In genomic region chr17:29760404-29761375, GRCm38 (mm10) we compare ENCODE assay signal across 10 mouse cellular contexts. TPM values are rescaled to one million over a fixed set of nuclear protein-coding genes. Genes with fewer than 3 reads are reported as not detected.
DNase-seq lines count a peak whose midpoint lies in the region; ATAC-seq and TF ChIP-seq lines count a peak whose summit lies in the region.
"Had no signal": no experiment of that assay in that cellular context is flagged by ENCODE, and none has a peak within 500 bp of the region (broad histone marks: within the 10 kb centered on the region; RNA-seq: fewer than 3 reads in every experiment).

No protein-coding gene starts in this region.

- H3K9me3 ChIP-seq in heart, postnatal 0 days (replicated peaks; ENCODE audit: control insufficient read depth, low read length): no peaks in the 10 kb centered on the region
- H3K9me3 ChIP-seq: midbrain, embryonic 12.5 days had no signal

- no peak for TF ChIP-seq EP300 in heart, postnatal 0 days (IDR thresholded peaks at IDR 0.05; ENCODE audit: low read depth)

- H3K36me3 ChIP-seq in heart, postnatal 0 days (replicated peaks; ENCODE audit: control insufficient read depth, insufficient read depth, low read length): no peaks in the 10 kb centered on the region
- H3K36me3 ChIP-seq: midbrain, embryonic 12.5 days had no signal

- peak; percentile 15 for DNase-seq in adrenal gland, adult 2 months
- DNase-seq in adrenal gland, adult 8-10 months: no peak
- peak; percentile 33 to 41 for DNase-seq in kidney, postnatal 4 days
- DNase-seq in kidney, adult 11 months: no peak
- peak; percentile 75 for DNase-seq in brain, embryonic 14.5 days (ENCODE audit: low read depth)
- no peak for DNase-seq in heart, postnatal 0 days (ENCODE audit: low spot score)
- no peak for DNase-seq in left cerebral cortex, adult 11 months (ENCODE audit: low spot score)

- peak overlapping the region; percentile 56 for H3K27ac ChIP-seq in heart, postnatal 0 days (ENCODE audit: low read depth)
- H3K27ac ChIP-seq: midbrain, embryonic 12.5 days had no signal

- no peak for TF ChIP-seq POLR2A in brain, embryonic 14.5 days (IDR thresholded peaks at IDR 0.05; ENCODE audit: borderline replicate concordance, extremely low read depth, insufficient read depth, insufficient read length, poor library complexity, severe bottlenecking)

- no peak for TF ChIP-seq CTCF in brain, embryonic 14.5 days (IDR thresholded peaks at IDR 0.05; ENCODE audit: borderline replicate concordance, extremely low read depth, insufficient read depth, insufficient read length)
- no peak for TF ChIP-seq CTCF in heart, postnatal 0 days (IDR thresholded peaks at IDR 0.05; ENCODE audit: low read depth)

- H3K27me3 ChIP-seq in heart, postnatal 0 days (ENCODE audit: control insufficient read depth, insufficient read depth, low read length): no peaks in the 10 kb centered on the region
- H3K27me3 ChIP-seq: midbrain, embryonic 12.5 days; Patski had no signal

- no peak overlapping the region for H3K9ac ChIP-seq in heart, postnatal 0 days (replicated peaks; ENCODE audit: low read depth, low read length)
- H3K9ac ChIP-seq: midbrain, embryonic 12.5 days had no signal

- WGBS in heart, postnatal 0 days: 70% methylated on average over 20 of the region's 21 CpGs

- no peak overlapping the region for H3K4me3 ChIP-seq in heart, postnatal 0 days (ENCODE audit: low read depth, low read length)
- H3K4me3 ChIP-seq: midbrain, embryonic 12.5 days had no signal

- no peak overlapping the region for H3K4me2 ChIP-seq in heart, postnatal 0 days (ENCODE audit: low read depth, low read length)
- H3K4me2 ChIP-seq: midbrain, embryonic 12.5 days had no signal

- H3K4me1 ChIP-seq in heart, postnatal 0 days (ENCODE audit: control insufficient read depth, insufficient read depth): no peaks in the 10 kb centered on the region
- H3K4me1 ChIP-seq: midbrain, embryonic 12.5 days had no signal

- peak; percentile 16; the same call in 1 of the 2 replicates for ATAC-seq in heart, postnatal 0 days (ENCODE audit: insufficient read depth, low read depth)
- ATAC-seq in megakaryocyte-erythroid progenitor cell, adult 5-6 weeks (replicated peaks; ENCODE audit: low FRiP score, low TSS enrichment, poor library complexity, severe bottlenecking): no peak
- ATAC-seq: Patski had no signal

RNA-seq across cellular contexts. Expression of gene Ccdc167, which starts 43.8 kb away (rescaled TPM):
- 10 to 100 TPM in 1 of 2 experiments, 1 to 10 TPM in 1; 7.5 to 10.4 TPM for total RNA-seq in adrenal gland, adult 2 months (2021)
- polyA plus RNA-seq in adrenal gland, adult 2 months (2012; rRNA removed): 3.5 and 4.4 TPM in 2 replicates
- 10 to 100 TPM; 11.0 to 18.0 (median 14.2) TPM for total RNA-seq in adrenal gland, adult 8-10 months (2022)
- polyA plus RNA-seq in brain, embryonic 14.5 days (2012; rRNA removed): 18.2 and 19.1 TPM in 2 replicates
- 6.4 and 6.8 TPM in 2 replicates for total RNA-seq in heart, postnatal 0 days (2014; rRNA removed; ENCODE audit: low replicate concordance)
- polyA plus RNA-seq in heart, postnatal 0 days (2015; fragmentation: Nextera tagmentation; extraction: Ambion mirVana): 8.2 and 9.9 TPM in 2 replicates
- 20.4 and 22.0 TPM in 2 replicates for total RNA-seq in megakaryocyte-erythroid progenitor cell, adult 5-6 weeks (2014; fragmentation: Nextera tagmentation)
- 6.0 and 16.3 TPM in 2 replicates for total RNA-seq in megakaryocyte-erythroid progenitor cell, adult 5-6 weeks (2017)

Comparison
In these comparisons a context has a peak if more than half of its experiments do, and no peak if none do; other contexts are left out.
1. DNase-seq: peak in adrenal gland, adult 2 months (single experiment), kidney, postnatal 4 days (2 of 2) and brain, embryonic 14.5 days (single experiment); none in adrenal gland, adult 8-10 months (single experiment), kidney, adult 11 months (single experiment), heart, postnatal 0 days (single experiment) and left cerebral cortex, adult 11 months (single experiment).